Comparison of ENCODE assay signal across 8 mouse cellular contexts in the genomic region with DNA sequence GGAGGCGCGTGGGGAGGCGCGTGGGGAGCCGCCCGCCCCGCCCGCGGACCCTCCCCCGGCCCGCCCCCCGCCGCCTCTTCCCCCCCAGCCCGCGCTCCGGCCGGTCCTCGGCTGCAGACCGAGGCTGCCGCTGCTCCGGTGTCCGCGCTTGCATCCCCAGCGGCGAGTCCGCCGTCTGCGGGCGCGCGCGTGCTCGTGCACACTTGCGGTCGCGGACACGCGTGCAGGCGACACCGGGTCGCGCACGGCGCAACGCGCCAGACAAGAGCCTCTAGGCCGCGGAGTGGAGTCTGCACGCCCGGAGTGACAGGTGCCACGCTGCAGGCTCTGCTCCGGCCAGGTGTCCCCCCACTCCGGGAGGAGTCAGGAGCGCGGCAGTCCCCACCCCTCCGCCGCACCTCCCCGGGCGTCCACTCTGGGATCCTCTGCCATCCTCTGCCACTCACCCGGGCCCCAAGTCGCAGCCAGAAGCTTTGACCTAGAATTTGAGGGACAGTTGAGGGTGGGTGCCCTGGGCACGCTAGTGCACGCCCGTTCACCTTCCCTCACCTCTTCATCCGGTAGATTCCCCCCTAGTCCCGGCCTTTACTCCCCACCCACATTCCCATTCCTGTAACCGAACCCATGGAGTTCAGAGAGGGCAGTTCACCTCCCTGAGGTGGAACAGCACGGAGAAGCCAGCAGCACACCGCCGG. TPM values are rescaled to one million over a fixed set of nuclear protein-coding genes. Genes with fewer than 3 reads are reported as not detected.
DNase-seq lines count a peak whose midpoint lies in the region; ATAC-seq and TF ChIP-seq lines count a peak whose summit lies in the region.

No protein-coding gene starts in this region.

- no peak for TF ChIP-seq POLR2A in thymus, adult 2 months (IDR thresholded peaks at IDR 0.05; ENCODE audit: control insufficient read depth, extremely low read depth, insufficient read depth, low read length, poor library complexity)

- 2% methylated on average over 53 of the region's 70 CpGs for WGBS in intestine, embryonic 15.5 days
- WGBS in limb, embryonic 13.5 days: 2% methylated on average over 36 of the region's 70 CpGs
- WGBS in thymus, adult 2 months: 3% methylated on average over 59 of the region's 70 CpGs

- peak; percentile 17 for ATAC-seq in intestine, embryonic 15.5 days
- peak; percentile 14 for ATAC-seq in limb, embryonic 13.5 days (ENCODE audit: low FRiP score, low read depth)

- H3K27ac ChIP-seq in intestine, embryonic 15.5 days: peak overlapping the region; percentile 91
- peak overlapping the region; percentile 86 for H3K27ac ChIP-seq in limb, embryonic 13.5 days
- no peak overlapping the region for H3K27ac ChIP-seq in thymus, adult 2 months (ENCODE audit: control insufficient read depth, insufficient read depth, low read length)

- peak; percentile 98 for DNase-seq in heart, adult 11 months
- DNase-seq in heart, adult 8-10 months (ENCODE audit: low spot score): no peak
- peak; percentile 87 for DNase-seq in cerebellum, adult 11 months
- DNase-seq in frontal cortex, postnatal 36 days (ENCODE audit: low spot score in 2 of 2): peak; percentile 71 to 78
- DNase-seq in neural tube, embryonic 10.5 days (ENCODE audit: extremely low spot score, low spot score): peak; percentile 48
- DNase-seq in thymus, adult 2 months: peak; percentile 50

- 0 out of 2 replicates have a peak, but pooled peaks cover 5% of the 10 kb centered on the region for H3K27me3 ChIP-seq in intestine, embryonic 15.5 days (replicated peaks)
- peaks cover 32% of the 10 kb centered on the region for H3K27me3 ChIP-seq in limb, embryonic 13.5 days
- peaks cover 3% of the 10 kb centered on the region; the same call in 1 of the 2 replicates for H3K27me3 ChIP-seq in thymus, adult 2 months (ENCODE audit: control insufficient read depth, insufficient read depth, low read length)

- H3K4me3 ChIP-seq in intestine, embryonic 15.5 days (replicated peaks): peak overlapping the region; percentile 74
- peak overlapping the region; percentile 74 for H3K4me3 ChIP-seq in limb, embryonic 13.5 days
- H3K4me3 ChIP-seq in thymus, adult 2 months (ENCODE audit: control insufficient read depth, insufficient read depth, low read length): peak overlapping the region; percentile 86

- peak overlapping the region; percentile 76 for H3K9ac ChIP-seq in intestine, embryonic 15.5 days
- peak overlapping the region; percentile 83 for H3K9ac ChIP-seq in limb, embryonic 13.5 days

- peaks cover 44% of the 10 kb centered on the region for H3K4me1 ChIP-seq in intestine, embryonic 15.5 days (replicated peaks)
- peaks cover 38% of the 10 kb centered on the region for H3K4me1 ChIP-seq in limb, embryonic 13.5 days
- peaks cover 57% of the 10 kb centered on the region for H3K4me1 ChIP-seq in thymus, adult 2 months (replicated peaks; ENCODE audit: control insufficient read depth, insufficient read depth, low read length)

- TF ChIP-seq CTCF in thymus, adult 2 months (IDR thresholded peaks at IDR 0.05; ENCODE audit: borderline replicate concordance, control insufficient read depth, extremely low read depth, insufficient read depth, low read length, poor library complexity): no peak; the same call in 1 of the 2 replicates

- no peaks in the 10 kb centered on the region for H3K9me3 ChIP-seq in intestine, embryonic 15.5 days
- H3K9me3 ChIP-seq in limb, embryonic 13.5 days: no peaks in the 10 kb centered on the region

- H3K4me2 ChIP-seq in intestine, embryonic 15.5 days (replicated peaks): peak overlapping the region; percentile 95
- H3K4me2 ChIP-seq in limb, embryonic 13.5 days (replicated peaks): peak overlapping the region; percentile 92

- H3K36me3 ChIP-seq in intestine, embryonic 15.5 days: no peaks in the 10 kb centered on the region
- H3K36me3 ChIP-seq in limb, embryonic 13.5 days: no peaks in the 10 kb centered on the region
- H3K36me3 ChIP-seq in thymus, adult 2 months (ENCODE audit: control insufficient read depth, insufficient read depth, low read length): no peaks in the 10 kb centered on the region

RNA-seq across cellular contexts. Expression of gene Nfic, which starts 24.5 kb away (rescaled TPM):
- total RNA-seq in heart, adult 8-10 months (2022): 100 to 1,000 TPM; 100 to 132 (median 108) TPM
- 52.8 and 56.0 TPM in 2 replicates for polyA plus RNA-seq in intestine, embryonic 15.5 days (2015; fragmentation: Nextera tagmentation; extraction: Ambion mirVana)
- 77.2 and 82.8 TPM in 2 replicates for polyA plus RNA-seq in limb, embryonic 13.5 days (2015; fragmentation: Nextera tagmentation; extraction: Ambion mirVana)
- polyA plus RNA-seq in thymus, adult 2 months (2012; rRNA removed): 26.3 and 26.7 TPM in 2 replicates

RNA-seq across cellular contexts. Expression of gene Smim24, which starts 38.1 kb away (rescaled TPM):
- total RNA-seq in heart, adult 8-10 months (2022): 1 to 10 TPM; 1.4 to 2.4 (median 1.9) TPM
- polyA plus RNA-seq in intestine, embryonic 15.5 days (2015; fragmentation: Nextera tagmentation; extraction: Ambion mirVana): 235 and 288 TPM in 2 replicates
- polyA plus RNA-seq in limb, embryonic 13.5 days (2015; fragmentation: Nextera tagmentation; extraction: Ambion mirVana): 4.2 and 4.7 TPM in 2 replicates
- polyA plus RNA-seq in thymus, adult 2 months (2012; rRNA removed): 49.7 and 51.1 TPM in 2 replicates

RNA-seq across cellular contexts. Expression of gene Gm48552, which starts 42.2 kb away (rescaled TPM):
- total RNA-seq in heart, adult 8-10 months (2022): under 1 TPM in 2 of 4 experiments, not detected in 2; 0.50 to 0.72 TPM
- 1.4 TPM in 1 of 2 replicates, not detected in the other for polyA plus RNA-seq in intestine, embryonic 15.5 days (2015; fragmentation: Nextera tagmentation; extraction: Ambion mirVana)
- 1.7 and 1.9 TPM in 2 replicates for polyA plus RNA-seq in limb, embryonic 13.5 days (2015; fragmentation: Nextera tagmentation; extraction: Ambion mirVana)
- 7.5 and 8.4 TPM in 2 replicates for polyA plus RNA-seq in thymus, adult 2 months (2012; rRNA removed)

RNA-seq across cellular contexts. Expression of gene Gm48551, which starts 46.7 kb away (rescaled TPM):
- total RNA-seq in heart, adult 8-10 months (2022): 1 to 10 TPM in 2 of 4 experiments, under 1 TPM in 2; 0.73 to 1.3 (median 1.0) TPM
- 2.8 and 3.6 TPM in 2 replicates for polyA plus RNA-seq in intestine, embryonic 15.5 days (2015; fragmentation: Nextera tagmentation; extraction: Ambion mirVana)
- 3.3 and 4.0 TPM in 2 replicates for polyA plus RNA-seq in limb, embryonic 13.5 days (2015; fragmentation: Nextera tagmentation; extraction: Ambion mirVana)
- polyA plus RNA-seq in thymus, adult 2 months (2012; rRNA removed): 4.1 and 5.3 TPM in 2 replicates

RNA-seq across cellular contexts. Expression of gene Dohh, which starts 46.8 kb away (rescaled TPM):
- 10 to 100 TPM; 49.1 to 55.0 (median 53.8) TPM for total RNA-seq in heart, adult 8-10 months (2022)
- 89.2 and 100 TPM in 2 replicates for polyA plus RNA-seq in intestine, embryonic 15.5 days (2015; fragmentation: Nextera tagmentation; extraction: Ambion mirVana)
- 72.7 and 79.4 TPM in 2 replicates for polyA plus RNA-seq in limb, embryonic 13.5 days (2015; fragmentation: Nextera tagmentation; extraction: Ambion mirVana)
- polyA plus RNA-seq in thymus, adult 2 months (2012; rRNA removed): 119 and 123 TPM in 2 replicates
